Mouse (Mus musculus): ENCODE results near the gene Cdon.

Cdon gene

GRCm38 (mm10) chr9:35435565-35435964 is 14.6 kb downstream of the Cdon start:
- no peak for DNase-seq (ENCODE audit: low read depth, low spot score)

- DNase-seq (ENCODE audit: low read depth, low spot score), result no peak
Measured at GRCm38 (mm10) chr9:35438286-35439061, 17.5 kb downstream of the Cdon start.

- no peak for DNase-seq (ENCODE audit: low read depth, low spot score)
Measured at GRCm38 (mm10) chr9:35439062-35439442, 18.1 kb downstream of the Cdon start.

GRCm38 (mm10) chr9:35439754-35440153 is 18.8 kb downstream of the Cdon start:
- DNase-seq (ENCODE audit: low read depth, low spot score), result no peak

- DNase-seq (ENCODE audit: low read depth, low spot score), result no peak
Measured at GRCm38 (mm10) chr9:35442476-35442875, 21.5 kb downstream of the Cdon start.

- no peak for DNase-seq (ENCODE audit: low read depth, low spot score)
Measured at GRCm38 (mm10) chr9:35443618-35444511, 22.9 kb downstream of the Cdon start.

GRCm38 (mm10) chr9:35444512-35444886 is 23.6 kb downstream of the Cdon start:
- DNase-seq (ENCODE audit: low read depth, low spot score), result no peak

- no peak for DNase-seq (ENCODE audit: low read depth, low spot score)
Measured at GRCm38 (mm10) chr9:35446916-35447315, 26.0 kb downstream of the Cdon start.

- DNase-seq (ENCODE audit: low read depth, low spot score), result no peak
Measured at GRCm38 (mm10) chr9:35453311-35453710, 32.4 kb downstream of the Cdon start.

- no peak for DNase-seq (ENCODE audit: low read depth, low spot score)
Measured at GRCm38 (mm10) chr9:35459594-35459993, 38.7 kb downstream of the Cdon start.

- peak; percentile 25 for DNase-seq (ENCODE audit: low read depth, low spot score)
Measured at GRCm38 (mm10) chr9:35467264-35467817, 46.4 kb downstream of the Cdon start.

- no peak for DNase-seq (ENCODE audit: low read depth, low spot score)
Measured at GRCm38 (mm10) chr9:35468913-35469312, 48.0 kb downstream of the Cdon start.

GRCm38 (mm10) chr9:35474104-35474724 is 53.3 kb downstream of the Cdon start:
- DNase-seq (ENCODE audit: low read depth, low spot score), result no peak

- DNase-seq (ENCODE audit: low read depth, low spot score), result no peak
Measured at GRCm38 (mm10) chr9:35475394-35475793, 54.5 kb downstream of the Cdon start.

- no peak for DNase-seq (ENCODE audit: low read depth, low spot score)
Measured at GRCm38 (mm10) chr9:35479456-35479855, 58.5 kb downstream of the Cdon start.

GRCm38 (mm10) chr9:35482014-35482898 is 61.3 kb downstream of the Cdon start:
- no peak for DNase-seq (ENCODE audit: low read depth, low spot score)

GRCm38 (mm10) chr9:35483949-35484348 is 63.0 kb downstream of the Cdon start:
- DNase-seq (ENCODE audit: low read depth, low spot score), result no peak

- no peak for DNase-seq (ENCODE audit: low read depth, low spot score)
Measured at GRCm38 (mm10) chr9:35486616-35487015, 65.7 kb downstream of the Cdon start.

- DNase-seq (ENCODE audit: low read depth, low spot score), result no peak
Measured at GRCm38 (mm10) chr9:35488496-35488895, 67.6 kb downstream of the Cdon start.

- no peak for DNase-seq (ENCODE audit: low read depth, low spot score)
Measured at GRCm38 (mm10) chr9:35491109-35491866, 70.4 kb downstream of the Cdon start.
